Mouse (Mus musculus): ENCODE results near the gene Tiam1.
A peak's percentile ranks its signal among the peaks of the same experiment; 100 is the strongest.

Gene Tiam1

GRCm38 (mm10) chr16:89904121-89904520, 239.4 kb downstream of the Tiam1 start:
- no peak for DNase-seq

- DNase-seq, result no peak
Observed at GRCm38 (mm10) chr16:89902578-89903304, 240.8 kb downstream of the Tiam1 start.

- no peak for DNase-seq
Observed at GRCm38 (mm10) chr16:89900681-89901080, 242.9 kb downstream of the Tiam1 start.

- peak; percentile 86 for DNase-seq
Observed at GRCm38 (mm10) chr16:89899192-89899591, 244.4 kb downstream of the Tiam1 start.

GRCm38 (mm10) chr16:89898299-89898625, 245.3 kb downstream of the Tiam1 start:
- no peak for DNase-seq

GRCm38 (mm10) chr16:89897547-89898298, 245.8 kb downstream of the Tiam1 start:
- peak; percentile 78 for DNase-seq

- DNase-seq, result peak; percentile 86
Observed at GRCm38 (mm10) chr16:89896885-89897546, 246.6 kb downstream of the Tiam1 start.

GRCm38 (mm10) chr16:89896392-89896791, 247.2 kb downstream of the Tiam1 start:
- peak; percentile 82 for DNase-seq

GRCm38 (mm10) chr16:89895283-89895682, 248.3 kb downstream of the Tiam1 start:
- DNase-seq, result no peak

- no peak for DNase-seq
Observed at GRCm38 (mm10) chr16:89894816-89895215, 248.8 kb downstream of the Tiam1 start.

- DNase-seq, result peak; percentile 59
Observed at GRCm38 (mm10) chr16:89890515-89891189, 252.9 kb downstream of the Tiam1 start.

- no peak for DNase-seq
Observed at GRCm38 (mm10) chr16:89889890-89890462, 253.6 kb downstream of the Tiam1 start.

- no peak for DNase-seq
Observed at GRCm38 (mm10) chr16:89886561-89886960, 257.0 kb downstream of the Tiam1 start.

- no peak for DNase-seq
Observed at GRCm38 (mm10) chr16:89885661-89886060, 257.9 kb downstream of the Tiam1 start.

GRCm38 (mm10) chr16:89883897-89884296, 259.7 kb downstream of the Tiam1 start:
- no peak for DNase-seq

GRCm38 (mm10) chr16:89882477-89883234, 260.9 kb downstream of the Tiam1 start:
- DNase-seq, result no peak

- DNase-seq, result no peak
Observed at GRCm38 (mm10) chr16:89877206-89877605, 266.4 kb downstream of the Tiam1 start.

GRCm38 (mm10) chr16:89876079-89876478, 267.5 kb downstream of the Tiam1 start:
- no peak for DNase-seq

GRCm38 (mm10) chr16:89874012-89874704, 269.4 kb downstream of the Tiam1 start:
- no peak for DNase-seq

- DNase-seq, result no peak
Observed at GRCm38 (mm10) chr16:89872011-89872942, 271.3 kb downstream of the Tiam1 start.
